Mouse (Mus musculus): ENCODE data around the gene Trib3.

Trib3 gene

GRCm38 (mm10) chr2:152346776-152347465, 3.1 kb upstream of the Trib3 start:
- DNase-seq = no peak

GRCm38 (mm10) chr2:152345393-152345792, 1.6 kb upstream of the Trib3 start:
- DNase-seq = no peak

GRCm38 (mm10) chr2:152344909-152345308, 1.1 kb upstream of the Trib3 start:
- DNase-seq = no peak

GRCm38 (mm10) chr2:152344361-152344760, 529 bp upstream of the Trib3 start:
- DNase-seq = no peak

GRCm38 (mm10) chr2:152339631-152340179, 4.1 kb downstream of the Trib3 start:
- DNase-seq = no peak

- DNase-seq = no peak
Measured at GRCm38 (mm10) chr2:152338319-152338718, 5.5 kb downstream of the Trib3 start.

- DNase-seq = no peak
Measured at GRCm38 (mm10) chr2:152337591-152338212, 6.1 kb downstream of the Trib3 start.

GRCm38 (mm10) chr2:152336856-152337255, 7.0 kb downstream of the Trib3 start:
- DNase-seq = no peak

GRCm38 (mm10) chr2:152335289-152335820, 8.5 kb downstream of the Trib3 start:
- no peak for DNase-seq

GRCm38 (mm10) chr2:152333345-152334006, 10.4 kb downstream of the Trib3 start:
- no peak for DNase-seq

GRCm38 (mm10) chr2:152332101-152332825, 11.6 kb downstream of the Trib3 start, which contains the start of gene Rbck1:
Gene Rbck1 (minus strand): TSS chr2:152332653.
- peak; percentile 83 for DNase-seq

GRCm38 (mm10) chr2:152330858-152331423, 12.9 kb downstream of the Trib3 start:
- DNase-seq = no peak

GRCm38 (mm10) chr2:152327980-152328379, 15.9 kb downstream of the Trib3 start:
- no peak for DNase-seq

GRCm38 (mm10) chr2:152326654-152327053, 17.2 kb downstream of the Trib3 start:
- no peak for DNase-seq

- no peak for DNase-seq
Measured at GRCm38 (mm10) chr2:152326157-152326556, 17.7 kb downstream of the Trib3 start.

GRCm38 (mm10) chr2:152324842-152325241, 19.0 kb downstream of the Trib3 start:
- no peak for DNase-seq

GRCm38 (mm10) chr2:152323971-152324370, 19.9 kb downstream of the Trib3 start:
- DNase-seq = no peak

GRCm38 (mm10) chr2:152322198-152322597, 21.6 kb downstream of the Trib3 start:
- no peak for DNase-seq

GRCm38 (mm10) chr2:152321558-152321957, 22.3 kb downstream of the Trib3 start:
- no peak for DNase-seq

GRCm38 (mm10) chr2:152317054-152317453, 26.8 kb downstream of the Trib3 start:
- DNase-seq = no peak

- no peak for DNase-seq
Measured at GRCm38 (mm10) chr2:152313926-152314325, 29.9 kb downstream of the Trib3 start.

- no peak for DNase-seq
Measured at GRCm38 (mm10) chr2:152312996-152313395, 30.8 kb downstream of the Trib3 start.
